Mouse (Mus musculus): ENCODE data around the gene Mup5. TPM values are rescaled to one million over a fixed set of nuclear protein-coding genes. Genes with fewer than 3 reads are reported as not detected.
A peak's percentile ranks its signal among the peaks of the same experiment; 100 is the strongest.
"Not testable (repeated sequence)": the region's sequence is repeated elsewhere in the genome, so short reads cannot be mapped to it uniquely, and the experiment has no call there.

Gene Mup5
- total RNA-seq (2021), result not detected
- not detected in 2 replicates for polyA plus RNA-seq (2012; rRNA removed)
- long read RNA-seq, result 0 reads

DNA sequence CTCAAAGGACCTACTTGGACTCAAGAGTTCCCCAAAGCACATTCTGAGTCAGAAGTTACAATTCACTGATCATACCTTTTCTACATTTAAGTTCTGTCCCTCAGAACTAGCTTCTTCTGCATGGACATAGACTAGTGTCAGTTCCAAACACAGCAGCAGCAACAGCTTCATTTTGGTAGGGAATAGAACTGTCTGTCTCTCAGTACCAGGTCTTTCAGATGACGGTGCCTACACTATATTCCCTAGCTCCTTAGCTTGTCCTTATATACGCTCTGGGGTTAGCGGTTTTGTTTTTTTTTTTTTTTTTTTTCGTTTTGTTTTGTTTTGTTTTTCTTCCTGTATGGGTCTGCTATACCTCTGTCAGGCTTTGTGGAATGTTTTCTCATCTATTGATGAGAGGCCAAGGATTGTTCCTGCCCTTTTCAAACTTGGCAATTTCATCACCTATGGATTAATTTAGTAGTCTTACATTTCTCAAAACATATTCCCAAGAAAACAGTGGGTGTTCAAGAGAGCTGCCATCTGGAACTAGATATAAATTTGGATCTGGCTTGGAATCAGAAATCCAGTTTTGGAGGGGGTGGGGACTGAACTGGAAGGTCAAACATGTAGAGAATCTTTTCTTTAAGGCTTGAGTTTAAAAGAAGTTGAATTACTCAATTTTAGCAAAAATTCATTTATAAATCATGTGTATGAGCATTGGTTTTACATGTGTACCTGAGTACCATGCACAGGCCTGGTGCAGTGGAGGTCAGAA is at the start of gene Mup5:
TSS of gene Mup5 (minus strand) at position 282 of the 757 bp plus-strand sequence.
- DNase-seq, result no peak

DNA sequence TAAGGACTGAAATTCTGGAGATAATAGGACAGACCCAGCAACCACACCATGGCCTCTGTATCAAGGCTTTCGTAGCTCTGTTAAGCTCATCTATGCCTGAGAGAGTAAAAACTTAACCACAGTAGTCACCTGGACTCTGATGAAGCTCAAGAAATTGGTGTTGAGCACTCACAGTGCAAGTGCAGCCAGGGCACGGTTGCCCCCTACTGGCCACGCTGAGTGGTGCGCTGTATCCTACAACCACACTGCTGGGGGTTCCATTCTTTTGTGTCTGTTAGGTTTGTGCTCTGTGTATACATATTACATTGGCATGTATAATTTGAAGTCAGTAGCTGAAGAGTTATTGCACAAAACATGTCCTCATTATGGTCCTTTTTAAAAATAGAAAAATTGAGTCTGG is 23.1 kb upstream of the Mup5 start:
- DNase-seq, result peak; percentile 45

DNA sequence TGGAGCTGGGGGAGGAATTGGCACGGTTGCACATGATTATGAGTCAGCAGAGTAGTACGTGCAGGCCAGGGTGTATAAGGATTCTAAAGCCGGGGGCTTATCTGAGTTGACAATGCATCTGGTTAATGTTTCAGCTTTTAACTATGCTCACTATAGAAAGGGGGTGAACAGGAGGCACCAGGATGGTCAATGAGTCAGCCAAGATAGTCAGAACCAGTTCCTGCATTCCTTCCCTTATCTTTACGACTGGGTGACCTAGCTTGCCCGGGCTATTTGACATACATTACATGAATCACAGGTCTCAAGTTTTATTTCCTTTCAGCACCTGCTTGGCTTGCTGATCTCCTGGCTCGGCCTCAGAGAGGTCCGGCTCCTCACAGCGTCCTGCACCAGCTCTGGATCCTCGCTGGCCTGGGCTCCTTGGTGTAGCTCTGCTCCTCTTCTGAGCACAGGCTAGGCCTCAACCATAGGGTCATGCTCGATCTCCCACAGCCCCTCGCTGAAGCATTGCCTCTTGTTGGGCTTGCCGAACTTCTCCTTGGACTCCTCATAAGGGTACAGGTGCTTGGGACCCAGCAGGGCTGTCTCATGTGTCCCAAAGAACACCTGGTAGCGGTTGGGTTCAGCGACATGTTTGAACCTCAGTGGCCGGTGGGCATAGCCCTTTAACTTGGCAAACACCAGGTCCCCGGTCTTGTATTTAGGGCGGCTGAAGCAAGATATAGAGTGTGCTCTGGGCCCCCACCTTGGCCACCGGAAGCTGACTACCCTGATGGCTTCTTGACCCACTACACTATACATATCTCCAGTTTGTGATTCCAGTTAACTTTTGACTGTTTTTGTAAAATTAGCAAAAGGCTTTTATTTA is 21.0 kb upstream of the Mup5 start:
- DNase-seq, result no peak

DNA sequence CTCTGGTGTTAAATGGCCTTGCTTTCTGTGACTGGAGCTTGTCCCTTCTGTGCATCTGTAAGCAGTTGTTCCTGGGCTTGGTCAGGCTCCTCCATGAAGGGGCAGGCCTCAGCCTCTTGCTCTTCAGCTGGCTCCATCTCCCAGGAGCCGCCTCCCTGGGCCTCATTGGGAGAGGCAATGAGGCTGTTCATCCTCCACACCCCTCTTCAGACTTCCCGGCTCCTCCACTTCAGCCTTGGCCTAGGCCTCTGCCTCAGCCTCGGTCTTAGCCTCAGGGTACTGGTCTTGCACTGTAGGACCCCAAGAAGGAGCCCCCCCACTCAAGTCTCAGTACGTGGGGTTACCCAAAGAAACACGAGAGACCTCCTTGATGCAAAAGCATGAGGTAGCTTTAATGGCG is 20.3 kb upstream of the Mup5 start:
- no peak for DNase-seq

DNA sequence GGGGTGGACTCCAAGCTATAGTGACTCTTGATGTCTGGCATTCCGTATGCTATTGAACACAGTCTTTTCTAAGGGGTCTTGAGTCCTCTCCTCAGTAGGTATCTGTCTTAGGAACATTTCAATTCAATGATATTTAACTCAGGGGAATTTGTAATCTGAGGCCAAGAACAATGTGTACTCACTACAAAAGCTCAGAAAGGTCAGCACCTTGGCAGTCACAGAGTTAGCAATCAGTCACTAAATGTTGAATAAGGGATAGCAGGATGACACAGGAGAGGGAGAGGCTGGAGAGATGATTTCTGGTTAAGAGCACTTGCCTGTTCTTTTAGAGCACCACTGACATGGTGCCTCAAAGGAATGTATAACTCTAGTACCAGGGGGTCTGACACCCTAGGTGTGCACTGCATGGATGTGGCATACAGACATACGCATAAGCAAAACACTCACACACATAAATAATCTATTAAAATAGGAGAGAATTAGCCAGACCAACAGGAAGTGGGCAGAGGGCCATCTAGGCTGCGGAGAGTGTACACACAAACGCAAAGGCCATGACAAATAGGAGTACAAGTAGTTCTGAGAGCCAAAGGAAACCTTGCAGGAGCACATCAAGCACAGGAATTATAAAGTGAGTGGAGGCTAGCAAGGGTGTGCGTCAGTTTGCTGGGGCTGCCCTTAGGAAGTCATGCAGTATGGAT is 9.9 kb upstream of the Mup5 start:
- DNase-seq, result peak; percentile 71

DNA sequence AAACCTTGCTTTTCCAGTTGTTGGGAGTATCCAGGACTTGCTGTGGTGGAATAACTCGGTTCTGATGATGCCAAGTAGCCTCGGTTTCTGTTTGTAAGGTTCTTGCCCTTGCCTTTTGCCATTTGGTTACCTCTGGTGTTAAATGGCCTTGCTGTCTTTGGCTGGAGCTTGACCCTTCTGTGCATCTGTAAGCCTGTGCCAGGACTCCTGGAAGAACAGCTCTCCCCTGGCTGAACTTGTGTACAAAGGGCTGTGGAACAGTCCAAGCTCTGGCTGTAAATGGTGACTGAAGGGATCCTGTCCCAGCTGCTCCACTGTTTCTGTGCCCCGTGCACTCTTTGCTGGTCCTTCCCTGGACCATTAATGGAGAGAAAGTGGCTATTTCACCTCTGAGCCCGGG is 5.8 kb downstream of the Mup5 start:
- DNase-seq, result no peak

DNA sequence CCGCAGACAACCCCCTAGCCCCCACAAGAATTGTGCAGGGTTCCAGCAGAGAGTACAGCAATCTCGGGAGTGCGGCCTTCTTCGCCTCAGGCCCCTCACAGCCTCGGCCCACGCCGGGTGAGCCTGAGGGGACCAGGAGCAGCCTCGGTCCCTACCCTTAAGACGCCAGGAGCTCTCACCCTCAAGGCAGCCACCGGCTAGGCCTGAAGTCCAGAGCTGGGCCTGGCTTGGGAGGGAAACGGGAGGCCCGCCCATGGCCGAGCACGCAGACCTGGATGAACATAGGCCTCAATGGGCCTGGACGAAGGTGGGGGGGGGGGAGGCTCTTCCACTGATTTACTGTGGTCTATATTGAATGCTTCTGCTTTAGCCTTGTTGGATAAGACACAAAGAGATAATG is 11.8 kb downstream of the Mup5 start:
- no peak for DNase-seq

DNA sequence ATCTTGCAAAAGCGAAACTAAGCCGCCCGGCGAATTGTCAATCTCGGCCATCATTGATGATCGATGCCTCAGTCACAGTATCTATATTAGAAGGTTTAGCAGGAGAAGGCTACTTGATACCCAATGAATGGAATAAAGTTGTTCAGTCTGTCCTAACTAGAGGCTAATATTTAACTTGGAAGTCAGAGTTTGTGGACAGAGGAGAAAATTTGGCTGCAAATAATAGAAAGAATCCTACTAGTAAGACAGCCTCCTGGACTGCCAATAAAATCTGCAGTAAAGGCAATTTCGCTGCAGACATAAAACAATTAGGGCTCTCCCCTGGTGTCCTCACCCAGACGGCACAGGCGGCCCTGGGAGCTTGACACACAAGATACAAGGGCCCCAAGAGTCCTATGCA is 12.5 kb downstream of the Mup5 start:
- not testable (repeated sequence) for DNase-seq

DNA sequence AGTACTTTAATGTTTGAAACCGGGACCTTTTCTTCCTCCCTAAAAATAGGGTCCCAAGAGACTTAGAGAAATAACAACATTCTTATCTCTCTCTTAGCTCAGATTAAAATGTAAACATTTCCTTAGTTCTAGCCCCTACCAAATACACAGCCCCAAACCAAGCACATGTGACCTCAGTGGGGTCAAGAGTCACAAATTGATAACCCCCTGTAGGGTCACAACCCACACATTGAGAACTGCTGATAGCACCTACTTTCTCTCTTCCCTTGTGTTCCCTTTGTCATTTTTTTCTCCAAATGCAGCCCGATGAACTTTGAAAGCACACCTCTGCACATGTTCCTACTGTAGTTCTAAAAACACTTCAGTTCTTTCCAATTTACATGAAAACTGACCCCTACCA is 19.4 kb downstream of the Mup5 start:
- no peak for DNase-seq

DNA sequence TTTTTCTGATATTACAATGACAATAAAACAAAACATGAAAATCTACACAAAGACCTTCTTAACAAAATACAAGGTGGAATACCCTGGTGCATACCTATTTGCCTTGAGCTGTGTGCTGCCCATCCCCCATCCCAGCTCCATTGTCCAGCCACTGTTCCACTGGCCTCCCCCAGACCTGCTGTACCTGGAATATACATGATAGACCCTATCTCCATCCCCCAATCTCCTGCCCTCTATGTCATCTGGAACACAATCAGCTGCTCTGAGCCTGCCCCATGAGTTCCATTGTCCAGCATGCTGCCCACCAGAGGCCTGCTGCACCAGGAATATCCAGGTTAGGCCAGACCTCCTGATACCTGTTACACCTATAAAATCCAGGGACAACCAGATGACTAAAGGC is 21.6 kb downstream of the Mup5 start:
- no peak for DNase-seq

DNA sequence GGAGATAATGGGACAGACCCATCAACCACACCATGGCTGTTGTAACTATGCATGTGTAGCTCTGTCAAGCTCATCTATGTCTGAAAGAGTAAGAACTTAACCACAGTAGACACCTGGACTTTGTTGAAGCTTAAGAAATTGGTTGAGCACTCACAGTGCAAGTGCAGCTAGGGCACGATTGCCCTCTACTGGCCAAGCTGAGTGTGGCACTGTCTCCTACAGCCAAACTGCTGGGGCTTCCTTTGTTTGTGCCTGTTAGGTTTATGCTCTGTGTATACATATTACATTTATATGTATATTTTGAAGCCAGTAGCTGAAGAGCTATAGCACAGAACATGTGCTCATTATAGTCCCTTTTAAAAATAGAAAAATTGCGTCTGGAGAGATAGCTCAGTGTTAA is 23.8 kb downstream of the Mup5 start:
- peak; percentile 52 for DNase-seq

DNA sequence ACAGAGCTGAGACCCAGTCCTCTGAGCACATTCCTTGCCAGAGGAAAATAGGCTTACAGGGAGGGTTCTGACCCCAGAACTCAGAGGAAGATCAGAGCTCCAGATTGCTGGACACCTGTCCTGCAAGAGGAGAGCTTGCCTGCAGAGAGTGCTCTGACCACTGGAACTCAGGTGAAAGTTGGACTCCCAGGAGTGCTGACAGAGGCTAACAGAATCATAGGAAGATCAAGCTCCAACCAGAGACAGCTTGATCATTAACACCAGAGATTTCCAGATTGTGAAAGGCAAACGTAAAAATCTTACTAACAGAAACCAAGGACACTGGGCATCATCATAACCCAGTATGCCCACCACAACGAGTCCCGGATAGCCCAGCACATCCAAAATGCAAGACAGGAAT is 26.1 kb downstream of the Mup5 start:
- not testable (repeated sequence) for DNase-seq

DNA sequence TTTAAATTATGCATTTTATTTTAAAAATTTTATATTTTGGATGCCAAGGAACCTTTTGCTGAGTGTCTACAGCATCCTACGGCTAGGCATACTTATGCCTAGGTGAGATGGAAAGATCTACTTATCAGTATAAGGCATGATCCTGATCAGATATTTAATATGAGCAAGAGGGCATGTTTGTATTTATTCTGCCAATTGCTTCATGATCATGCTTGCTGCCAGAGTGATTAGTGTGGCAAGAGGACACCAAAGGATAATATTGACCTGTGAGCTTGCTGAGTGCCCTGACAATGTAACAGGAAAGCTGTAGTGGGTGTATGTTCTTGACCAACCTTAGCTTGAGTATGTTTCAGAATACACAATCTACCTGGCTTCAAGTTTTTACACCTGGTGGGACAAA is 45.3 kb downstream of the Mup5 start:
- not testable (repeated sequence) for DNase-seq

DNA sequence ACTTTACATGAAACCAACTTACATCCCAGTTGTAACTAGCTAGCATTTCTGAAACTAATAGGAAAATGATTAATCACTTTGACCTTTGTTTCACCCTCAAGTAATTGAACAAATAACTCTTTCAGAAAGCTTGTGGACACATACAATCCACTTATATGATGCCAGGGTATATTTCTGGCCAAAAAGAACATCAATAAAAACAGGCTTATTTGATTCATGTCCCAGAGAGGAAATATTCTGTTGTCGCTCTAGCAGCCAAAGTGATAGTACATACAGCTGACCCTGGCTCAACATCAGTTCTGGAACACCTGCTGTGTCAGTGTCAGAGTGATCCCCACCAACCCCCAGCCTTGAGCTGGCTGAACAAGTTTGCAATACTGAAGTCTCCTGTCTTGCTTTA is 50.8 kb downstream of the Mup5 start:
- DNase-seq, result not testable (repeated sequence)

DNA sequence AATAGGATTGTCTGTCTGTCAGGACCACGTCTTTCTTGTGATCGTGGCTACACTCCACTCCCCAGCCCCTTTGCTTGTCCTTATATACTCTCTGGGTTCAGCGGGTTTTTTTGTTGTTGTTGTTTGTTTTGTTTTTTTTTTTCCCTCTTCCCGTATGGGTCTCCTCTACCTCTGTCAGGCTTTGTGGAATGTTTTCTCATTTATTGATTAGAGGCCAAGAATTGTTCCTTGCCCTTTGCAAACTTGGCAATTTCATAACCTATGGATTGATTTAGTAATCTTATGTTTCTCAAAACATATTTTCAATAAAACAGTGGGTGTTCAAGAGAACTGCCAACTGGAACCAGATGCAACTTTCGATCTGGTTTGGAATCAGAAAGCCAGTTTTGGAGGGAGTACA is 52.9 kb downstream of the Mup5 start, which contains the start of gene Mup19:
TSS of gene Mup19 (minus strand) at position 101 of the 400 bp plus-strand sequence.
- DNase-seq, result not testable (repeated sequence)

Other genes starting within 250 kb of the Mup5 start
- gene Mup17, start 239.4 kb downstream of the Mup5 start, total RNA-seq (2021), result 1 to 10 TPM; 1.1 to 3.6 TPM
- not detected in 2 replicates for gene Mup17, start 239.4 kb downstream of the Mup5 start, polyA plus RNA-seq (2012; rRNA removed)
- gene Mup18, start 161.1 kb downstream of the Mup5 start, total RNA-seq (2021), result 10 to 100 TPM in 1 of 2 experiments, under 1 TPM in 1; 0.55 to 13.6 TPM
- not detected in 2 replicates for gene Mup18, start 161.1 kb downstream of the Mup5 start, polyA plus RNA-seq (2012; rRNA removed)
- gene Mup19, start 53.0 kb downstream of the Mup5 start, total RNA-seq (2021), result 10 to 100 TPM in 1 of 2 experiments, 1 to 10 TPM in 1; 2.1 to 34.9 TPM
- not detected in 2 replicates for gene Mup19, start 53.0 kb downstream of the Mup5 start, polyA plus RNA-seq (2012; rRNA removed)
- gene Mup20, start 218.9 kb upstream of the Mup5 start, total RNA-seq (2021), result not detected
- gene Mup20, start 218.9 kb upstream of the Mup5 start, polyA plus RNA-seq (2012; rRNA removed), result not detected in 2 replicates

Measured in adrenal gland, adult 2 months (tissue).